In the genomic region with DNA sequence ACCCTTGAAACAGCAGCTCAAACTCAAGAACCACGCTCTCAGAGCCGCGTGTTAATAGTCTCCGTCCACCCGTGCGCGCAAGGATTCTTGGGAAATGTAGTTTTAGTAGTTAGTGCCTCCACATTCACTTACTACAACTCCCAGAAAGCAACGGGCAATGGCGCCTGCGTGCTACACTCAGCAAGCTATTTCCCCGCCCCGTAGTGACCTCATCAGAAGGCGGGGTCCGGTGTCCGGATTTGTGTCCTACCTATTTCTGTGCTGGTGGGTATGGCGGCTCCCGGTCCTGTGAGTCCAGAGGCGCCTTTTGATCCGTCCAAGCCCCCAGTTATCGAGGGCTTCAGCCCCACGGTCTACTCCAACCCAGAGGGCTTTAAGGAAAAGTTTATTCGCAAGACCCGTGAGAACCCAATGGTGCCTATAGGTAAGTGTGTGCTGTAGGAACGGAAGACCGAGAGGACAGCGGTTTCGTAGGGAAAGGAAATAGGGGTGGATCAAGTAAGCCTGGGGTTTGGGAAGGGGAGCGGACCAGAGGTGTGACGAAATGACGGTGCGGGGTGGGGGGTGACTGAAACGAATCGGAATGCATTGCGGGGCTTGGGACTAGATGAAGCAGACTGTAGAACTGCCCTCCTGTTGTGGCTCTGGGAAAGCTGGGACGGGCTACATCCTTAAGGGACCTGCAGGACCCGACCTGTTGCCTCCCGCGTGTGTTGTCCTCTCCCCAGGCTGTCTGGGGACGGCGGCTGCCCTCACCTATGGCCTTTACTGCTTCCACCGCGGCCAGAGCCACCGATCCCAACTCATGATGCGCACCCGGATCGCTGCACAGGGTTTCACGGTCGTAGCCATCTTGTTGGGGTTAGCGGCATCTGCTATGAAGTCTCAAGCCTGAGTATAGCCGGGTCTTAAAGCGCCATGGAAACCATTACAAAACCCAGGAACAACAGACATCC, we compare ENCODE assay signal across 8 mouse cellular contexts. TPM values are rescaled to one million over a fixed set of nuclear protein-coding genes. Genes with fewer than 3 reads are reported as not detected.
DNase-seq lines count a peak whose midpoint lies in the region; ATAC-seq and TF ChIP-seq lines count a peak whose summit lies in the region.

A gene (minus strand): TSS at position 95 of the 956 bp plus-strand sequence.
A gene (plus strand): TSS at position 212 of the 956 bp plus-strand sequence.

- ATAC-seq in forebrain, embryonic 12.5 days (ENCODE audit: low FRiP score): peak; percentile 97
- peak; percentile 98 for ATAC-seq in heart, postnatal 0 days (ENCODE audit: insufficient read depth, low read depth)
- peak; percentile 98 for ATAC-seq in liver, embryonic 16.5 days (ENCODE audit: low read depth)
- peak; percentile 97 for ATAC-seq in neural tube, embryonic 13.5 days (ENCODE audit: low read depth)

- TF ChIP-seq EP300 in heart, postnatal 0 days (IDR thresholded peaks at IDR 0.05; ENCODE audit: low read depth): no peak; the same call in 1 of the 2 replicates

- WGBS in forebrain, embryonic 12.5 days: under 1% methylated on average over 51 of the region's 51 CpGs
- WGBS in heart, postnatal 0 days: under 1% methylated on average over 51 of the region's 51 CpGs
- under 1% methylated on average over 51 of the region's 51 CpGs for WGBS in liver, embryonic 16.5 days (ENCODE audit: insufficient replicate concordance)
- WGBS in neural tube, embryonic 13.5 days: under 1% methylated on average over 51 of the region's 51 CpGs

- no peak for TF ChIP-seq CTCF in E14TG2a.4 (conservative IDR thresholded peaks at IDR 0.05; ENCODE audit: low read length)
- TF ChIP-seq CTCF in heart, postnatal 0 days (IDR thresholded peaks at IDR 0.05; ENCODE audit: low read depth): no peak
- TF ChIP-seq CTCF in testis, adult 2 months (IDR thresholded peaks at IDR 0.05; ENCODE audit: control insufficient read depth, insufficient read depth, insufficient replicate concordance, low read depth, low read length): no peak

- H3K36me3 ChIP-seq in E14TG2a.4 (ENCODE audit: insufficient read depth, low read length): peaks cover 79% of the 10 kb centered on the region
- H3K36me3 ChIP-seq in forebrain, embryonic 12.5 days (replicated peaks): peaks cover 33% of the 10 kb centered on the region
- peaks cover 36% of the 10 kb centered on the region for H3K36me3 ChIP-seq in heart, postnatal 0 days (replicated peaks; ENCODE audit: control insufficient read depth, insufficient read depth, low read length)
- no peaks in the 10 kb centered on the region; the same call in 1 of the 2 replicates for H3K36me3 ChIP-seq in liver, embryonic 16.5 days (ENCODE audit: control insufficient read depth, insufficient read depth)
- peaks cover 45% of the 10 kb centered on the region for H3K36me3 ChIP-seq in neural tube, embryonic 13.5 days
- no peaks in the 10 kb centered on the region for H3K36me3 ChIP-seq in testis, adult 2 months (ENCODE audit: control insufficient read depth, insufficient read depth, low read length)

- TF ChIP-seq POLR2A in testis, adult 2 months (IDR thresholded peaks at IDR 0.05; ENCODE audit: control insufficient read depth, low read depth, low read length): peak; percentile 73

- peak within 1 kb of the TSS; percentile 78 for H3K4me2 ChIP-seq in forebrain, embryonic 12.5 days
- H3K4me2 ChIP-seq in heart, postnatal 0 days (ENCODE audit: low read depth, low read length): peak within 1 kb of the TSS; percentile 94
- H3K4me2 ChIP-seq in liver, embryonic 16.5 days (ENCODE audit: low read depth, low read length): peak within 1 kb of the TSS; percentile 86
- peak within 1 kb of the TSS; percentile 75 for H3K4me2 ChIP-seq in neural tube, embryonic 13.5 days

- H3K4me3 ChIP-seq in E14TG2a.4 (replicated peaks; ENCODE audit: low read length): peak within 1 kb of the TSS; percentile 97
- peak within 1 kb of the TSS; percentile 77 for H3K4me3 ChIP-seq in forebrain, embryonic 12.5 days (replicated peaks)
- peak within 1 kb of the TSS; percentile 89 for H3K4me3 ChIP-seq in heart, postnatal 0 days (ENCODE audit: low read depth, low read length)
- peak within 1 kb of the TSS; percentile 82 for H3K4me3 ChIP-seq in liver, embryonic 16.5 days (ENCODE audit: low read depth, low read length)
- peak within 1 kb of the TSS; percentile 90 for H3K4me3 ChIP-seq in neural tube, embryonic 13.5 days
- H3K4me3 ChIP-seq in testis, adult 2 months (ENCODE audit: control insufficient read depth, low read depth, low read length): peak within 1 kb of the TSS; percentile 99

- H3K27ac ChIP-seq in forebrain, embryonic 12.5 days: peak within 1 kb of the TSS; percentile 79
- H3K27ac ChIP-seq in heart, postnatal 0 days (ENCODE audit: low read depth): peak within 1 kb of the TSS; percentile 90
- H3K27ac ChIP-seq in liver, embryonic 16.5 days (ENCODE audit: low read length): peak within 1 kb of the TSS; percentile 73
- peak within 1 kb of the TSS; percentile 90 for H3K27ac ChIP-seq in neural tube, embryonic 13.5 days (replicated peaks)
- H3K27ac ChIP-seq in testis, adult 2 months (ENCODE audit: control insufficient read depth, insufficient read depth, low read depth, low read length): peak within 1 kb of the TSS; percentile 92

- H3K27me3 ChIP-seq in E14TG2a.4 (ENCODE audit: insufficient read depth, low read length): no peaks in the 10 kb centered on the region
- H3K27me3 ChIP-seq in forebrain, embryonic 12.5 days: no peaks in the 10 kb centered on the region
- H3K27me3 ChIP-seq in heart, postnatal 0 days (ENCODE audit: control insufficient read depth, insufficient read depth, low read length): no peaks in the 10 kb centered on the region
- no peaks in the 10 kb centered on the region for H3K27me3 ChIP-seq in liver, embryonic 16.5 days (ENCODE audit: control insufficient read depth, insufficient read depth, low read depth, low read length)
- no peaks in the 10 kb centered on the region for H3K27me3 ChIP-seq in neural tube, embryonic 13.5 days
- no peaks in the 10 kb centered on the region for H3K27me3 ChIP-seq in testis, adult 2 months (ENCODE audit: control insufficient read depth, insufficient read depth, low read length)

- no peaks in the 10 kb centered on the region for H3K9me3 ChIP-seq in E14TG2a.4 (ENCODE audit: low read length)
- H3K9me3 ChIP-seq in forebrain, embryonic 12.5 days: no peaks in the 10 kb centered on the region
- no peaks in the 10 kb centered on the region for H3K9me3 ChIP-seq in heart, postnatal 0 days (replicated peaks; ENCODE audit: control insufficient read depth, low read length)
- no peaks in the 10 kb centered on the region for H3K9me3 ChIP-seq in liver, embryonic 16.5 days (replicated peaks; ENCODE audit: control insufficient read depth, low read length)
- no peaks in the 10 kb centered on the region for H3K9me3 ChIP-seq in neural tube, embryonic 13.5 days

- peak within 1 kb of the TSS; percentile 78 for H3K9ac ChIP-seq in forebrain, embryonic 12.5 days
- H3K9ac ChIP-seq in heart, postnatal 0 days (replicated peaks; ENCODE audit: low read depth, low read length): peak within 1 kb of the TSS; percentile 88
- H3K9ac ChIP-seq in liver, embryonic 16.5 days (ENCODE audit: low read depth, low read length): peak within 1 kb of the TSS; percentile 84
- peak within 1 kb of the TSS; percentile 86 for H3K9ac ChIP-seq in neural tube, embryonic 13.5 days

- peaks cover 64% of the 10 kb centered on the region for H3K4me1 ChIP-seq in E14TG2a.4 (replicated peaks; ENCODE audit: low read depth, low read length)
- peaks cover 25% of the 10 kb centered on the region for H3K4me1 ChIP-seq in forebrain, embryonic 12.5 days
- H3K4me1 ChIP-seq in heart, postnatal 0 days (ENCODE audit: control insufficient read depth, insufficient read depth): peaks cover 14% of the 10 kb centered on the region; the same call in 1 of the 2 replicates
- H3K4me1 ChIP-seq in liver, embryonic 16.5 days (ENCODE audit: control insufficient read depth, low read depth, low read length): peaks cover 10% of the 10 kb centered on the region
- peaks cover 41% of the 10 kb centered on the region for H3K4me1 ChIP-seq in neural tube, embryonic 13.5 days (replicated peaks)
- H3K4me1 ChIP-seq in testis, adult 2 months (ENCODE audit: control insufficient read depth, insufficient read depth, low read length): peaks cover 3% of the 10 kb centered on the region

- DNase-seq in c-Kit-positive CD71-positive TER-119-positive erythroid progenitor cells, embryonic 14.5 days (ENCODE audit: low spot score): peak; percentile 99
- DNase-seq in heart, postnatal 0 days (ENCODE audit: low spot score): peak; percentile 99
- peak; percentile 97 to 98 for DNase-seq in kidney, postnatal 4 days

RNA-seq across cellular contexts. Expression of the first gene that starts in this region (rescaled TPM):
- 60.4 and 62.0 TPM in 2 replicates for polyA plus RNA-seq in forebrain, embryonic 12.5 days (2016; fragmentation: Nextera tagmentation; extraction: Ambion mirVana)
- total RNA-seq in heart, postnatal 0 days (2014; rRNA removed; ENCODE audit: low replicate concordance): 12.1 and 22.9 TPM in 2 replicates
- polyA plus RNA-seq in heart, postnatal 0 days (2015; fragmentation: Nextera tagmentation; extraction: Ambion mirVana): 29.9 and 30.0 TPM in 2 replicates
- 37.9 and 41.0 TPM in 2 replicates for polyA plus RNA-seq in liver, embryonic 16.5 days (2015; fragmentation: Nextera tagmentation; extraction: Ambion mirVana)
- 56.0 and 67.5 TPM in 2 replicates for polyA plus RNA-seq in neural tube, embryonic 13.5 days (2015; fragmentation: Nextera tagmentation; extraction: Ambion mirVana)
- polyA plus RNA-seq in testis, adult 2 months (2012; rRNA removed): 8.2 and 10.7 TPM in 2 replicates

RNA-seq across cellular contexts. Expression of the second gene that starts in this region (rescaled TPM):
- 166 and 167 TPM in 2 replicates for polyA plus RNA-seq in forebrain, embryonic 12.5 days (2016; fragmentation: Nextera tagmentation; extraction: Ambion mirVana)
- total RNA-seq in heart, postnatal 0 days (2014; rRNA removed; ENCODE audit: low replicate concordance): 262 and 392 TPM in 2 replicates
- 496 and 515 TPM in 2 replicates for polyA plus RNA-seq in heart, postnatal 0 days (2015; fragmentation: Nextera tagmentation; extraction: Ambion mirVana)
- polyA plus RNA-seq in liver, embryonic 16.5 days (2015; fragmentation: Nextera tagmentation; extraction: Ambion mirVana): 102 and 108 TPM in 2 replicates
- polyA plus RNA-seq in neural tube, embryonic 13.5 days (2015; fragmentation: Nextera tagmentation; extraction: Ambion mirVana): 216 and 245 TPM in 2 replicates
- polyA plus RNA-seq in testis, adult 2 months (2012; rRNA removed): 87.3 and 112 TPM in 2 replicates

Comparison
In these comparisons a context has a peak if more than half of its experiments do, and no peak if none do; other contexts are left out.
1. Peak in every context shown above with its lines: DNase-seq, ATAC-seq, H3K4me3 ChIP-seq and H3K27ac ChIP-seq.